Mouse (Mus musculus) thymus, adult 18-20 months (tissue): ENCODE results near the gene Nup155.

Source experiments
- DNase-seq, 2 experiments: peaks; one replicate each; pipeline ENCODE4 v3.0.0; 2022; ENCODE audit warnings: mixed read lengths in 2 of 2

Gene Nup155

GRCm38 (mm10) chr15:8200317-8200716 is 91.2 kb downstream of the Nup155 start:
- DNase-seq = no peak

- no peak for DNase-seq
Observed at GRCm38 (mm10) chr15:8208362-8208761, 99.3 kb downstream of the Nup155 start.
